Mouse (Mus musculus) heart, postnatal 0 days (tissue): ENCODE data around the gene Memo1.

Source experiments
- CTCF ChIP-seq: IDR thresholded peaks from 2 replicates; pipeline ENCODE4 v1.5.1; 2016; ENCODE audit warnings: antibody characterized with exemption, control low read depth, low read depth
- EP300 ChIP-seq: IDR thresholded peaks from 2 replicates; pipeline ENCODE4 v1.6.1; 2016; ENCODE audit warnings: antibody characterized with exemption, low read depth

- TF ChIP-seq CTCF, result no peak
- no peak for TF ChIP-seq EP300
Observed at GRCm38 (mm10) chr17:74282024-74282423, 13.3 kb downstream of the Memo1 start.
